Mouse (Mus musculus) thymus, postnatal 0 days (tissue): ENCODE measurements around the gene Olfr3. TPM values are rescaled to one million over a fixed set of nuclear protein-coding genes. Genes with fewer than 3 reads are reported as not detected.

Source experiments
- DNase-seq: peaks from one replicate; pipeline ENCODE4 v3.0.0-alpha.2; 2015; ENCODE audit warnings: low spot score
- polyA plus RNA-seq: library from polyadenylated mRNA; unstranded; fragments of >200 nt; fragmentation: Nextera tagmentation; extraction: Ambion mirVana; gene quantifications from 2 replicates; pipeline ENCODE4 v1.2.1, GENCODE M21; 2015

The Olfr3 gene
- polyA plus RNA-seq: not detected in 2 replicates

GRCm38 (mm10) chr2:36816932-36817331, at the start of gene Olfr3:
Olfr3 (minus strand) TSS chr2:36817032.
- no peak for DNase-seq

DNA sequence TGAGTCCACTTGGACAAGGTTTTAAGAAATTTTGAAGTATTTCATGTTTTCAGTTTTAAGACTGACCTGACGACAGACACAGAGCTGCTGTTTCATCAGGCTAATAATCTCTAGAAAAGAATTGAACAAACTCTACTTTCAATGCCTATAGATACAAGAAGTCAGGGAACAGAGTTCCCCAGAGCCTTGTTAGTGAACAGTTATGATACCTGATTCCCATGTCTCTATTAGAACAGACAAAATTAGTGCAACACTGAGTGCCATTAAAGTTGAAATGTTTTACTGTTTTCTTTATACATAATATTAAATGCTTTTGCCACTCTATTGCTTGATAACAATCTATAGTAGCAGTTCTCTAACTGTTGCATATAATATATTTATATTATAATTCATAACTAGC, 45.7 kb upstream of the Olfr3 start, which contains the start of gene Olfr351:
Gene Olfr351, minus strand, starts transcription at position 101 of the 400 bp plus-strand sequence.
- DNase-seq: no peak

DNA sequence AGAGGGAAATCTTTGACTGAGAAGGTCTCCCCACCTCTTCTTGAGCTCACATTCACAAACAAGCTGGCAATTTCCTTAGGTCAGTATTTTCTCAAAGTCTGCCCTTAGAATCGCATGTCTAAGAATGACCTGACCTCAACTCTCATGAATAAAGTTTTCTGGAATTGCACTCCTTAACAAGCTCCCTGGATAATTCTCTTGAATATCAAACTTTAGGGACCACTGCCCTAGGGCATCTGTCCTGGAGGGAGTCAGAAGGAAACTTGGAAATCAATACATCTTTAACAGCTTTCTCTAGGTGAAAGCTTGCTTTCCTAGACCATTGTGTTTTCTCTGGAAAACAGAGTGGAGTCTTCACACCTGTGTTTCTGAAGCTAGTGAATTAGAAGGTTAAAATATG, 29.2 kb upstream of the Olfr3 start, which contains the start of gene Olfr350:
Gene Olfr350, plus strand, starts transcription at position 301 of the 400 bp plus-strand sequence.
- no peak for DNase-seq

DNA sequence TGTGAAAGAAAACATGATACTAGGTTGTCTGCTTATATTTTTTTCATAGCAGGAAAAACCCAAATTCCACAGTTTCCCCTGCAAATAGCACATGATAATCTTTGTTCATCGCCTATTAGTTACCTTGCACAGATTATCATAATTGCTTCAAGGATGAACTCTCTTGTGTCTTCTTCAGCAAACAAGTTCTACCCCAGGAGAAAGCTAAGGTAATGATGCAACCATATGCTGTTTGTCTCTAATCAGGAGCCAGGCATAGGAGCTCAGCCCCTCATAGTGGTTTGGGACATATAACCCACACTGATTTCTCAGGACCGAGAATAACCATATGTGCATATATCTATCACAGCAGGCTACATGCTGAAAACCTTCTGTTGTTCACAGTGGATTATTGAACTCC, 26.6 kb downstream of the Olfr3 start, which contains the start of gene Olfr50:
Gene Olfr50, plus strand, starts transcription at position 301 of the 400 bp plus-strand sequence.
- DNase-seq: no peak

DNA sequence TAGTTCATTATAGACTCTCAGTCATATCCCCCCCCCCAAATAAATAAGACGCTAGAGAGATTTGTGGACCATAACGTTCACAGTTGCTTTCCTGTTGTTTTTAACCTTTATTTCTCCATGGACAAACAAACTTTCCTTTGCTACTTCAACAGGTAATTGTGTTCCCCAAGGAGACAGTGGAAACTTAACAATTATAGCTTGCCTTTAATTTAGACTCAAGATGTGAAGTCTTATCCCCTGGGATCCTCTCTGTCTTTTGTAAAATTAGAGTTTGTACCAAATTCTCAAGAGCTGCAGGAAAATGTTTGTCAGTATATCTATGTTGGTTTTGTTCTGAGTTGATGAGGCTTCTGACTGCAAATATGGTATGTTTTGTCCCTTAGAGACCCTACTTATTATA, 32.9 kb downstream of the Olfr3 start, which contains the start of gene Olfr348:
Gene Olfr348, plus strand, starts transcription at position 301 of the 400 bp plus-strand sequence.
- DNase-seq: no peak

Other genes starting within 250 kb of the Olfr3 start
- gene Olfr345, start 177.0 kb downstream of the Olfr3 start, polyA plus RNA-seq: not detected in 2 replicates
- not detected in 2 replicates for gene Olfr346, start 131.2 kb downstream of the Olfr3 start, polyA plus RNA-seq
- not detected in 2 replicates for gene Olfr347, start 85.1 kb downstream of the Olfr3 start, polyA plus RNA-seq
- not detected in 2 replicates for gene Olfr348, start 32.8 kb downstream of the Olfr3 start, polyA plus RNA-seq
- not detected in 2 replicates for gene Olfr50, start 26.5 kb downstream of the Olfr3 start, polyA plus RNA-seq
- gene Olfr350, start 29.3 kb upstream of the Olfr3 start, polyA plus RNA-seq: not detected in 2 replicates
- gene Olfr351, start 45.6 kb upstream of the Olfr3 start, polyA plus RNA-seq: not detected in 2 replicates
- not detected in 2 replicates for gene Olfr352, start 51.4 kb upstream of the Olfr3 start, polyA plus RNA-seq
- gene Olfr353, start 75.9 kb upstream of the Olfr3 start, polyA plus RNA-seq: not detected in 2 replicates
- gene Olfr354, start 88.6 kb upstream of the Olfr3 start, polyA plus RNA-seq: not detected in 2 replicates
- not detected in 2 replicates for gene Olfr355, start 111.9 kb upstream of the Olfr3 start, polyA plus RNA-seq
- not detected in 2 replicates for gene Olfr356, start 120.1 kb upstream of the Olfr3 start, polyA plus RNA-seq
- not detected in 2 replicates for gene Olfr357, start 176.8 kb upstream of the Olfr3 start, polyA plus RNA-seq
- not detected in 2 replicates for gene Olfr358, start 192.3 kb upstream of the Olfr3 start, polyA plus RNA-seq
- not detected in 2 replicates for gene Olfr360, start 248.7 kb upstream of the Olfr3 start, polyA plus RNA-seq